Mouse (Mus musculus) embryonic facial prominence, embryonic 14.5 days (tissue): ENCODE data around the gene Lrrc61. TPM values are rescaled to one million over a fixed set of nuclear protein-coding genes. Genes with fewer than 3 reads are reported as not detected.

Experiments
- ATAC-seq: fragments of 200-750 bp; cut with Nextera tagmentation; 2 replicates; pipeline ENCODE4 v1.8.0; 2017; ENCODE audit warnings: low read depth, moderate number of reproducible peaks, moderate TSS enrichment
- DNase-seq: peaks from one replicate; pipeline ENCODE4 v3.0.0-alpha.2; 2015; ENCODE audit warnings: low spot score
- H3K27ac ChIP-seq: fragments of 300-500 bp; sonication (generic); replicated peaks from 2 replicates; pipeline ENCODE4 v1.5.1; 2014; ENCODE audit warnings: low read depth, mild to moderate bottlenecking, low read length, moderate library complexity
- H3K27me3 ChIP-seq: fragments of 300-500 bp; sonication (generic); replicated peaks from 2 replicates; pipeline ENCODE4 v1.6.1; 2014; ENCODE audit warnings: low read length; ENCODE audit not compliant: control insufficient read depth, insufficient read depth
- H3K36me3 ChIP-seq: fragments of 300-500 bp; sonication (generic); 2 replicates; pipeline ENCODE4 v1.6.1; 2014; ENCODE audit warnings: low read length, mixed read lengths; ENCODE audit not compliant: control insufficient read depth, insufficient read depth
- H3K4me1 ChIP-seq: fragments of 300-500 bp; sonication (generic); 2 replicates; pipeline ENCODE4 v1.6.1; 2014; ENCODE audit warnings: antibody characterized with exemption, low read length; ENCODE audit not compliant: control insufficient read depth, insufficient read depth
- H3K4me2 ChIP-seq: fragments of 300-500 bp; sonication (generic); 2 replicates; pipeline ENCODE4 v1.6.1; 2014; ENCODE audit warnings: low read depth, mild to moderate bottlenecking, low read length, moderate library complexity, mixed read lengths
- H3K4me3 ChIP-seq: fragments of 300-500 bp; sonication (generic); 2 replicates; pipeline ENCODE4 v1.5.1; 2014; ENCODE audit warnings: low read depth, mild to moderate bottlenecking, low read length
- H3K9ac ChIP-seq: fragments of 300-500 bp; sonication (generic); 2 replicates; pipeline ENCODE4 v1.6.1; 2014; ENCODE audit warnings: low read depth, mild to moderate bottlenecking, low read length, moderate library complexity, mixed read lengths
- H3K9me3 ChIP-seq: fragments of 300-500 bp; sonication (generic); 2 replicates; pipeline ENCODE4 v1.6.1; 2016; ENCODE audit warnings: low read length; ENCODE audit not compliant: control insufficient read depth
- WGBS: fragments of 180-500 bp; shearing (Covaris S2); extraction: QIAGEN DNeasy Blood & Tissue Kit; methylation state at CpG from one replicate; pipeline ENCODE4 v1.1.7; 2014; 5-methylcytosine and 5-hydroxymethylcytosine counted together
- polyA plus RNA-seq: library from polyadenylated mRNA; unstranded; fragments of >200 nt; fragmentation: Nextera tagmentation; extraction: Ambion mirVana; gene quantifications from 2 replicates; pipeline ENCODE4 v1.2.1, GENCODE M21; 2014

Lrrc61 gene
- polyA plus RNA-seq, 1 experiment from 2014 or later = 6.8 TPM

DNA sequence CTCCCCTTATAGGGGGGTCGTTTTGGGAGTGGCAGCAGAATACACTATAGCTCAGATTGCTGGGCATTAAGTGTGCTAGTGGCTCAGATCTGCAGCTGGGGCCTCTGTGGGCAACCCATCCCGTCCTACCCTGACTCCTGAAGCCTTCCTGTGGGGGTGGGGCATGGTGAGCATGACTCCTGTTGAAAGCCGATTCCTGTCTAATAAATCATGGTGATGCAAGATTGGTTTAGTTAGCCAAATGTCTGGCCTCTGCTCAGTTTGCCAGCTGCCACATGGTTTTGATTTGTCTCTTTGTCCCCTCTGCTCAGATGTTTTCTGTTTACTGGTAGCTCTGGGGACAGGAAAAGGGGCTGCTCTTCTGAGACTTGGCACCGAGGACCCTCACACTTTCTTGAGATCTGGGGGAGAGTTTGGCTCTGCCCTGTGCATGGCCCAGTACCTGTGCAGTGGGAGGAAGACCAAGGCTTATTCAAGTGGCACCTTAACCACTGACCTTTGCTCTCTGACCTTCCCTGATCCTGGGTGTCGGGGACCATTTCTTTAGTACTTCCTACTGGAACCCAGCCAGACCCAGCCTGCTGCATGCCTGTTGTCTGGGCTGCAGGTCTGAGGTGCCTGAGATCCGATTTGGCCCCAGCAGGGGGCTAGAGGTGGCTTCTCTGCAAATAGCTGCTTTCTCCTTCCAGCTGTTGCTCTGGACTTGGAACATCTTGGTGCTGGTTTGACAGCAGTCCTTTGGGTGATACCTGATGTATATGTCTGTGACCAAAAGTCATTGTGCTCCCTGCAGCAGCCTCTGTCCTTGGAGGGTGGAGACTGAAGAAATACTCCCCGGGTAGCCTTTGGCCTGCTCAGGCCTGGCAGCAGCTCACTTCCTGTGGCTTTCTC lies 12.8 kb upstream of the Lrrc61 start:
- H3K4me3 ChIP-seq = no peak overlapping the region
- no peaks in the 10 kb centered on the region for H3K36me3 ChIP-seq
- H3K4me2 ChIP-seq = no peak overlapping the region
- DNase-seq (peak; percentile 49), ATAC-seq (no peak)
- 26% methylated on average over 7 of the region's 7 CpGs for WGBS
- H3K27ac ChIP-seq = no peak overlapping the region
- H3K4me1 ChIP-seq = peaks cover 11% of the 10 kb centered on the region; the same call in 1 of the 2 replicates
- no peaks in the 10 kb centered on the region for H3K9me3 ChIP-seq
- 0 out of 2 replicates have a peak overlapping the region, but pooled peaks have one; percentile 25 for H3K9ac ChIP-seq
- H3K27me3 ChIP-seq = no peaks in the 10 kb centered on the region

DNA sequence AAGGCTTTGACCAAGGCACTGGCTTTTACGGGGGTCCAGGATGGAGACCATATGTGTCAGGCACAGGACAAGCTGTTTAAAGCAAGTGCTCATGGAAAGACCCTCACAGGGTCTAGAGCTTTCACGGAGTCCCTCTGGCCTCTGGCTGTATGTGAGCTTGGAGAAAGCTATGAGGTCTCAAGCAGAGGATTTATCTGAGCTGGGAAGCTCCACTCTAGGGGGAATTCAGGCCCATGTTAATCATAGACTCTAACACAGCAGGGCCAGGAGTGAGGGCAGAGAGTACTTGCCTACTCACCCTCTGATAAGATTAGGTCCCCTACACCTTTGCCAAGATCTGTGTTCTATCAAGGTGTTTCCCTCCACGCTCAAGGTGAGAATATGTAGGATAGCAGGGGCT lies 12.0 kb upstream of the Lrrc61 start:
- H3K4me1 ChIP-seq = peaks cover 11% of the 10 kb centered on the region; the same call in 1 of the 2 replicates
- no peak overlapping the region for H3K27ac ChIP-seq
- no peaks in the 10 kb centered on the region for H3K27me3 ChIP-seq
- 79% methylated on average over 3 of the region's 3 CpGs for WGBS
- no peak for DNase-seq
- H3K4me2 ChIP-seq = no peak overlapping the region
- H3K4me3 ChIP-seq = no peak overlapping the region
- H3K36me3 ChIP-seq = no peaks in the 10 kb centered on the region
- no peaks in the 10 kb centered on the region for H3K9me3 ChIP-seq
- no peak overlapping the region for H3K9ac ChIP-seq
- no peak for ATAC-seq

DNA sequence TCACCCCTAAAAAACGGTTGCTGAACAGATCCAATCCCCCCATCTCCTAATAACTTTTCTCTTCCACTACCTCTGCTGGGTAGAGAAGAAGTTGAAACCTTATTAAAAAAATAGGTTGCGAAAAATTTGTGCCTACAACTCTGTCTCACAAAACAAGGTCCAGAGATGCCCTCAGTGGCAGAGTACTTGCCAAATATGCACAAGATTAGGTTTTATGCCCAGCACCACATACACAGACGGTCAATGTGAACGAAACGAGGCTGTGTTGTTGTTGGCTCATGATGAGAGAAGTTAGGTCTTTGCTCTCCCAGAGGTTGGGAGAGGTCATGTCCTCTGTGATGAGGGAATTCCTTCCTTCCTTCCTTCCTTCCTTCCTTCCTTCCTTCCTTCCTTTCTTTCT lies 9.3 kb upstream of the Lrrc61 start:
- Histone ChIP-seq H3K4me3 (no peak overlapping the region), H3K27me3 (no peaks in the 10 kb centered on the region), H3K9ac (no peak overlapping the region), H3K27ac (no peak overlapping the region), H3K4me1 (peaks cover 11% of the 10 kb centered on the region; the same call in 1 of the 2 replicates), H3K9me3 (no peaks in the 10 kb centered on the region), H3K36me3 (no peaks in the 10 kb centered on the region), H3K4me2 (no peak overlapping the region)
- 67% methylated on average over 5 of the region's 5 CpGs for WGBS
- DNase-seq = no peak
- no peak for ATAC-seq

DNA sequence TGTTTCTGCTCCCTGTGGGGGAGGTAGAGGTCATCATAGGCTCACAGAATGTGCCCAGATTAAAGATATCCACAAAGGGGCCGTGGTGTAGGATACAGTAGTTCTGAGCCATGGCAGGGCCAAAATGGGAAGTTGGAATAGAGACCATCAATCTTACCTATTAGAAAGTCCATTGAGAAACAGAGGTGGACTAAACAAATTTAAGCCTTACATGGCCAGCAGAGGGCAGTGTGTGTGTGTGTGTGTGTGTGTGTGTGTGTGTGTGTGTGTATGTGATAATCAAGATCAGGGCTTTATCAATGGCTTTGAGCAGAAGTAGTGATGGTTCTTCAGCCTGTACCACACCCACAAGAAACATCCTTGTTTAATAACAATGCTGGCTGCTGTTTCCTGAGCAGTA lies 8.3 kb upstream of the Lrrc61 start:
- no peak overlapping the region for H3K4me3 ChIP-seq
- H3K4me2 ChIP-seq = no peak overlapping the region
- H3K9ac ChIP-seq = no peak overlapping the region
- H3K36me3 ChIP-seq = no peaks in the 10 kb centered on the region
- no peak for ATAC-seq
- H3K9me3 ChIP-seq = no peaks in the 10 kb centered on the region
- WGBS = 63% methylated on average over 1 of the region's 1 CpGs
- no peaks in the 10 kb centered on the region for H3K27me3 ChIP-seq
- DNase-seq = peak; percentile 25
- H3K27ac ChIP-seq = no peak overlapping the region
- H3K4me1 ChIP-seq = peaks cover 10% of the 10 kb centered on the region; the same call in 1 of the 2 replicates

DNA sequence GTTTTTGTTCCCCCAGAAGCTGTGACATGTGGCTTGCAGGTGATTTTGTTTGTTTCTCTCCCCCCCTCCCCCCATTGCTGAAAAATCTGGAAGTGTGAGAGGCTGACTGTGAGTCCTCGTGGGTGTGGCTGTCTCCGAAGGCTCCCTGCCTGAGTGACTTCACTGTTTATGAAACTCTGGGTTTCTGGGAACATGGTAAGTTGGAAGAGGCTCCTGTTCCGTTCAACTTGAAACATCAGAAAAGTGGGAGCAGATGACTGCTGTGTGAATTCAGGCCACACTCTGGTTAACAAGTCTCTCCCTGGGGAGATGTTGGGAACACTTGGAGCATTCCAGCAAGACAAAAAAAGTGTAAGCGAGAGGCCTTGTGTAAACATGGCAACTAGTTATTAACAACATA lies 7.7 kb upstream of the Lrrc61 start:
- DNase-seq (peak; percentile 30), ATAC-seq (no peak)
- H3K9me3 ChIP-seq = no peaks in the 10 kb centered on the region
- H3K27me3 ChIP-seq = no peaks in the 10 kb centered on the region
- no peaks in the 10 kb centered on the region for H3K36me3 ChIP-seq
- no peak overlapping the region for H3K27ac ChIP-seq
- H3K9ac ChIP-seq = no peak overlapping the region
- no peak overlapping the region for H3K4me2 ChIP-seq
- H3K4me1 ChIP-seq = peaks cover 4% of the 10 kb centered on the region; the same call in 1 of the 2 replicates
- 30% methylated on average over 4 of the region's 4 CpGs for WGBS
- H3K4me3 ChIP-seq = no peak overlapping the region

DNA sequence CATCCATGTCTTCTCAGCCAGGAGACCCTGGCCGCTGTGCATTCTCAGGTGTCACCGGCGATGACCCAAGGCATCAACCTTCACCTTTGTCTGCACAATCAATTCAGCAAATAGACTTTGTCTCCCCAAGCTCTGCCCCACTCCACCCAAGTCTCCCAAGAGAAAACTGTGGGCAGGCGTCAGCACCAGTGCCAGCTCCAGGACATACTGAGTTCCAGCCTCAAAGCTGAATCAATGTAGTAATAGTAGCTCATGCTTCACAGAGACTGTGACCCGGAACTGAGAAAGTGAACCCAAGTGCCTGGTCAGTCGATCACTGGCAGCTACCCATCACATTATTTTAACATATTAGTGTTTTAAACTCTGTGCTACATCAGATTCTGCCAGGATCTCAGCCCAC lies 6.3 kb upstream of the Lrrc61 start:
- Histone ChIP-seq H3K4me2 (no peak overlapping the region), H3K9me3 (no peaks in the 10 kb centered on the region), H3K27ac (no peak overlapping the region), H3K9ac (no peak overlapping the region), H3K4me1 (no peaks in the 10 kb centered on the region), H3K4me3 (no peak overlapping the region), H3K36me3 (no peaks in the 10 kb centered on the region), H3K27me3 (no peaks in the 10 kb centered on the region)
- 87% methylated on average over 6 of the region's 6 CpGs for WGBS
- DNase-seq (no peak), ATAC-seq (no peak)

DNA sequence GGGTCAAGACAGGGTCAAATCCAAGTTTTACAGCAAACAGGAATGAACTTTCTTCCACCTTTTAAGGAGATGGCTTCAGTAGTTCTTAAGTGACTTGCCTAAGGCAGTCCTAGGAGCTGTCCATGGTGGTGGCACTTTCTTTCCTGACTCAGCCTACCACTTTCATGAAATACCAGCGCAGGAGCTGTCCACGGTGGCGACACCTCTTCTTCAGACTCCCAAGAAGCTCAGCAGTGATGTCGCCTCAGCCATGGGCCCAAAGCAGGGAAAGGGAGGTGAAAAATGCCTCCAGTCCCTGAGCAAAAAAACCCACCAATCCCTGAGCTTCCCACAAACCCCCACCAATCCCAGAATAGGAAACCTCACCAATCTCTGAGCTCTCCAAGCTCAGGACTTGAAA lies 1.7 kb upstream of the Lrrc61 start:
- peak; percentile 62 for DNase-seq
- no peak for ATAC-seq
- H3K9me3 ChIP-seq = no peaks in the 10 kb centered on the region

DNA sequence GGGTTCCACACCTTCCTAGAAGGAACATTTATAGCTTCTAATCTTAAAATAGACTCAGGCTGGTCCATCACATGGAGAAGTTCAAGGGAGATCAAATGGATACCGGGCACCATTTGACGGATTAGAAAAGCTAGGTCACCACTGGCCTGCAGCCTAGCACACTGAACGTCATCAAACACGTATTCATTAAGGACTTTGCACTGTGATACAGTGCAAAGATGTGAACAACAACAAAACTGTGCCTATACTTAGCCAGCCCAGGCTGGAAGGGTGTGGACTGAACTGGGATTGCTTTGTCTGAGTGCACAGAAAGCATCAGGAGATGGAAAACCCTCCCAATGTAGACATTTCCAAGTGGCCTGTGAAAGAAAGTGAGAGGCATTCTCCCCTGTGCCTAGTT lies 777 bp upstream of the Lrrc61 start:
- no peak for DNase-seq
- 85% methylated on average over 4 of the region's 4 CpGs for WGBS

More for the DNA sequence above, 1.7 kb upstream of the Lrrc61 start:
- H3K4me1 ChIP-seq = peaks cover 13% of the 10 kb centered on the region; the same call in 1 of the 2 replicates
- 57% methylated on average over 4 of the region's 4 CpGs for WGBS
- no peak overlapping the region for H3K9ac ChIP-seq
- H3K4me2 ChIP-seq = no peak overlapping the region
- H3K27ac ChIP-seq = no peak overlapping the region
- H3K27me3 ChIP-seq = no peaks in the 10 kb centered on the region
- H3K4me3 ChIP-seq = no peak overlapping the region
- H3K36me3 ChIP-seq = 0 out of 2 replicates have a peak, but pooled peaks cover 5% of the 10 kb centered on the region

More for the DNA sequence above, 777 bp upstream of the Lrrc61 start:
- peak overlapping the region; percentile 49 for H3K4me3 ChIP-seq
- H3K36me3 ChIP-seq = 0 out of 2 replicates have a peak, but pooled peaks cover 5% of the 10 kb centered on the region
- H3K4me1 ChIP-seq = peaks cover 13% of the 10 kb centered on the region; the same call in 1 of the 2 replicates
- H3K27me3 ChIP-seq = no peaks in the 10 kb centered on the region
- H3K9ac ChIP-seq = peak overlapping the region; percentile 72
- peak overlapping the region; percentile 79 for H3K4me2 ChIP-seq
- ATAC-seq = no peak
- peak overlapping the region; percentile 96 for H3K27ac ChIP-seq
- no peaks in the 10 kb centered on the region for H3K9me3 ChIP-seq
